Mouse (Mus musculus) neural tube, embryonic 14.5 days (tissue): ENCODE measurements around the gene Aif1. TPM values are rescaled to one million over a fixed set of nuclear protein-coding genes. Genes with fewer than 3 reads are reported as not detected.
A peak's percentile ranks its signal among the peaks of the same experiment; 100 is the strongest.
"Not testable (repeated sequence)": the region's sequence is repeated elsewhere in the genome, so short reads cannot be mapped to it uniquely, and the experiment has no call there.

Source experiments
- ATAC-seq: fragments of 200-750 bp; cut with Nextera tagmentation; 2 replicates; pipeline ENCODE4 v1.8.0; 2017; ENCODE audit warnings: low read depth, mild to moderate bottlenecking, moderate TSS enrichment, moderate library complexity
- H3K27ac ChIP-seq: fragments of 300-500 bp; sonication (generic); 2 replicates; pipeline ENCODE4 v1.5.1; 2014; ENCODE audit warnings: low read depth, mild to moderate bottlenecking, control low read depth, low read length, moderate library complexity, mixed read lengths
- H3K27me3 ChIP-seq: fragments of 300-500 bp; sonication (generic); 2 replicates; pipeline ENCODE4 v1.6.1; 2014; ENCODE audit warnings: low read length; ENCODE audit not compliant: control insufficient read depth, insufficient read depth
- H3K36me3 ChIP-seq: fragments of 300-500 bp; sonication (generic); 2 replicates; pipeline ENCODE4 v1.6.1; 2014; ENCODE audit warnings: low read length, mixed read lengths; ENCODE audit not compliant: control insufficient read depth, insufficient read depth
- H3K4me1 ChIP-seq: fragments of 300-500 bp; sonication (generic); 2 replicates; pipeline ENCODE4 v1.6.1; 2014; ENCODE audit warnings: low read length; ENCODE audit not compliant: control insufficient read depth, insufficient read depth
- H3K4me2 ChIP-seq: fragments of 300-500 bp; sonication (generic); 2 replicates; pipeline ENCODE4 v1.6.1; 2014; ENCODE audit warnings: mild to moderate bottlenecking, low read depth, low read length, control low read depth
- H3K4me3 ChIP-seq: fragments of 300-500 bp; sonication (generic); 2 replicates; pipeline ENCODE4 v1.5.1; 2014; ENCODE audit warnings: low read depth, low read length, control low read depth, mixed read lengths
- H3K9ac ChIP-seq: fragments of 300-500 bp; sonication (generic); replicated peaks from 2 replicates; pipeline ENCODE4 v1.6.1; 2014; ENCODE audit warnings: low read depth, mild to moderate bottlenecking, control low read depth, low read length, mixed read lengths
- H3K9me3 ChIP-seq: fragments of 300-500 bp; sonication (generic); 2 replicates; pipeline ENCODE4 v1.6.1; 2016; ENCODE audit warnings: low read length; ENCODE audit not compliant: control insufficient read depth
- WGBS: fragments of 180-500 bp; shearing (Covaris S2); extraction: QIAGEN DNeasy Blood & Tissue Kit; methylation state at CpG from one replicate; pipeline ENCODE4 v1.1.7; 2014; 5-methylcytosine and 5-hydroxymethylcytosine counted together
- polyA plus RNA-seq: library from polyadenylated mRNA; unstranded; fragments of >200 nt; fragmentation: Nextera tagmentation; extraction: Ambion mirVana; gene quantifications from 2 replicates; pipeline ENCODE4 v1.2.1, GENCODE M21; 2014

The Aif1 gene
- polyA plus RNA-seq, 1 experiment from 2014 or later, result 6.7 TPM

DNA sequence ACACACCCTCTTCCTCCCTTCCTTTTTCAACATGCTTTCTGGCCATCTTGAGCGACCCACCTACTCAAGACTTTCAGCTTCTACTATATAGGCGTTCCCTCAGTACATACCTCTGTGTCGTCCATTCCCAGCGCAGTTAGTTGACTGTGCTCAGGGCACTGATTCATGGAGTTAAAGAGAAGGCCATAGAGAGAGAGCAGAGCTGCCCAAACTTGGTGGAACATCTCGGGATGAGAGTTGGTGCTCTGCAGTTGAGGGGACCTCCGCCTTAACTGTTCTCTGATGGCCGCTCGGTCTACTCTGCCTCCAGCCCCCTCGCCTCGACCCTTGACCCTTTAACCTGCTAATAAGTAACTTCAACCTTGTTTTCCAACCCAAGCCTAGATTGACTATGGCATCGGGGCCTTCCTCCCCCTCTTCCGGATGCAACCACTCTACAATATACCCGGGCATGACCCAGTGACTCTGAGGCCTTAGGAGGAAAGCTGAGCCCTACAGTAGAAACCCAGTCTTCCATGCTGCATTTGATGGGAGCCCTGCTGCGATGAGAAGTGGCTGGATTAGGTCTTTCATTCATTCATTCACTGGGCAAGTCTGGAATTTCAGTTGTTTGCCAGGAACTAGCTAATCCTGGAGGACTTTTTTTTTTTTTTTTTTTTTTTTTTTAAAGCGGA is 44.2 kb downstream of the Aif1 start, which contains the start of gene Apom:
Gene Apom (minus strand): TSS at position 551 of the 674 bp plus-strand sequence.
- no peaks in the 10 kb centered on the region for H3K9me3 ChIP-seq
- WGBS, result 84% methylated on average over 15 of the region's 15 CpGs
- no peak within 1 kb of the TSS for H3K27ac ChIP-seq
- H3K4me3 ChIP-seq, result no peak within 1 kb of the TSS
- peaks cover 3% of the 10 kb centered on the region; the same call in 1 of the 2 replicates for H3K36me3 ChIP-seq
- no peaks in the 10 kb centered on the region for H3K27me3 ChIP-seq
- no peak for ATAC-seq
- no peak within 1 kb of the TSS for H3K4me2 ChIP-seq
- peaks cover 17% of the 10 kb centered on the region for H3K4me1 ChIP-seq
- H3K9ac ChIP-seq, result no peak within 1 kb of the TSS

DNA sequence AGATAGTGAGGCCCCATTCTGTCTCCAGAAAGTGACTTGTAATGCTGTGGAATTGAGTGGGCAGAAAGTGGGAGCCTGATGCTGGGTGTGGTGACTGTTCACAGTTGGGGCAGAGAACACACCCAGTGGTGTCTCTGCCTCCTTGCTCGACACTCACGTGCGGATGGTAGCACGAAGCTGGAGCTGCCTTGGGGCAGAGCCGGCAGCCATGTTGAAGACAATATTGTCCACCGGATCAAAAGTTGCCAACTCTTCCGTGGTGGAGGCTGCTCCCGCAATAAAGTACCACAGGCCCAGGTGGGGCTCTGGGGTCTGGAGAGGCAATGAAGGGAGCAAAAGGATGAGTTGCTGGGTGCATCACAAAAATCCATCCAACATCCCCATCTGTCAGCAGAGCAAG is 44.8 kb downstream of the Aif1 start:
- Histone ChIP-seq H3K9ac (no peak overlapping the region), H3K4me2 (no peak overlapping the region), H3K9me3 (no peaks in the 10 kb centered on the region), H3K36me3 (peaks cover 3% of the 10 kb centered on the region; the same call in 1 of the 2 replicates), H3K27me3 (no peaks in the 10 kb centered on the region), H3K27ac (no peak overlapping the region), H3K4me3 (no peak overlapping the region), H3K4me1 (peaks cover 12% of the 10 kb centered on the region)
- WGBS, result 92% methylated on average over 8 of the region's 8 CpGs
- no peak for ATAC-seq

GRCm38 (mm10) chr17:35128996-35129395 is 46.9 kb downstream of the Aif1 start:
- H3K27me3 ChIP-seq, result no peaks in the 10 kb centered on the region
- H3K4me3 ChIP-seq, result no peak overlapping the region
- H3K9me3 ChIP-seq, result no peaks in the 10 kb centered on the region
- H3K27ac ChIP-seq, result no peak overlapping the region
- H3K4me2 ChIP-seq, result no peak overlapping the region
- no peak overlapping the region for H3K9ac ChIP-seq
- WGBS, result 75% methylated on average over 11 of the region's 11 CpGs
- no peak for ATAC-seq
- peaks cover 3% of the 10 kb centered on the region; the same call in 1 of the 2 replicates for H3K36me3 ChIP-seq
- peaks cover 15% of the 10 kb centered on the region for H3K4me1 ChIP-seq

DNA sequence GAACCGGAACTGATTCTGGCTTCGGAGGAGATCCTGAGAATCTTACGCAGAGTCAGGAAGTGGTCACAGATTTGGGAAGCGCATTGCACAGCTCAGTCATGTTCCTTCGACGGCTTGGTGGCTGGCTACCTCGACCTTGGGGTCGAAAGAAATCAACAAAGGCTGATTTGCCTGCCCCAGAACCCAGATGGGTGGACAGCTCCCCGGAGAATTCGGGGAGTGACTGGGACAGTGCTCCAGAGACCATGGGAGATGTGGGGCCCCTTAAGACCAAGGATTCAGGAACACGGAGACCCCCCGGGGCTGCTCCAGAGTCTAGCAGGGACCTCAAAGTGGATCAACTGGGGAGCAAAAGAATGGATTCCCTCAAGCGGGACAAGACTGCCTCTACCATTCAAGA is 48.9 kb downstream of the Aif1 start:
- H3K36me3 ChIP-seq, result peaks cover 5% of the 10 kb centered on the region
- no peak for ATAC-seq
- no peaks in the 10 kb centered on the region for H3K9me3 ChIP-seq
- no peak overlapping the region for H3K27ac ChIP-seq
- H3K4me1 ChIP-seq, result peaks cover 15% of the 10 kb centered on the region
- whole genome bisulfite sequencing, result 75% methylated on average over 13 of the region's 13 CpGs
- peak overlapping the region; percentile 63 for H3K4me3 ChIP-seq
- H3K9ac ChIP-seq, result no peak overlapping the region; the same call in 1 of the 2 replicates
- no peaks in the 10 kb centered on the region for H3K27me3 ChIP-seq
- H3K4me2 ChIP-seq, result peak overlapping the region; percentile 51

GRCm38 (mm10) chr17:35126206-35126611 is 49.7 kb downstream of the Aif1 start, which contains the start of gene D17H6S53E:
D17H6S53E (plus strand) TSS chr17:35126373.
- Histone ChIP-seq H3K4me3 (peak within 1 kb of the TSS; percentile 63), H3K4me1 (peaks cover 15% of the 10 kb centered on the region), H3K27ac (peak within 1 kb of the TSS; percentile 77; the same call in 1 of the 2 replicates), H3K27me3 (no peaks in the 10 kb centered on the region), H3K36me3 (peaks cover 5% of the 10 kb centered on the region), H3K9me3 (no peaks in the 10 kb centered on the region), H3K4me2 (peak within 1 kb of the TSS; percentile 51), H3K9ac (peak within 1 kb of the TSS; percentile 78)
- WGBS, result under 1% methylated on average over 36 of the region's 36 CpGs
- ATAC-seq, result peak; percentile 29; the same call in 1 of the 2 replicates

- Histone ChIP-seq H3K27ac (no peak overlapping the region), H3K36me3 (peaks cover 5% of the 10 kb centered on the region), H3K9ac (peak overlapping the region; percentile 78), H3K4me2 (peak overlapping the region; percentile 51), H3K4me1 (peaks cover 15% of the 10 kb centered on the region), H3K9me3 (no peaks in the 10 kb centered on the region), H3K27me3 (no peaks in the 10 kb centered on the region), H3K4me3 (peak overlapping the region; percentile 63)
- WGBS, result 42% methylated on average over 6 of the region's 6 CpGs
- no peak for ATAC-seq
These were observed 50.3 kb downstream of the Aif1 start for GRCm38 (mm10) chr17:35125578-35125977.

- 91% methylated on average over 1 of the region's 1 CpGs for WGBS
- no peak overlapping the region for H3K9ac ChIP-seq
These were observed 50.8 kb downstream of the Aif1 start for GRCm38 (mm10) chr17:35125081-35125480.

GRCm38 (mm10) chr17:35124261-35124896 is 51.5 kb downstream of the Aif1 start:
- WGBS, result 91% methylated on average over 12 of the region's 12 CpGs
- H3K9me3 ChIP-seq, H3K27me3 ChIP-seq, H3K36me3 ChIP-seq, H3K9ac ChIP-seq, ATAC-seq, H3K4me3 ChIP-seq, H3K4me2 ChIP-seq, H3K27ac ChIP-seq: not testable (repeated sequence)
- H3K4me1 ChIP-seq, result peaks cover 22% of the 10 kb centered on the region

More at GRCm38 (mm10) chr17:35125081-35125480, 50.8 kb downstream of the Aif1 start:
- ATAC-seq, result no peak
- Histone ChIP-seq H3K4me1 (peaks cover 20% of the 10 kb centered on the region), H3K27ac (no peak overlapping the region), H3K36me3 (peaks cover 5% of the 10 kb centered on the region), H3K4me2 (no peak overlapping the region), H3K9me3 (no peaks in the 10 kb centered on the region), H3K4me3 (no peak overlapping the region), H3K27me3 (no peaks in the 10 kb centered on the region)

DNA sequence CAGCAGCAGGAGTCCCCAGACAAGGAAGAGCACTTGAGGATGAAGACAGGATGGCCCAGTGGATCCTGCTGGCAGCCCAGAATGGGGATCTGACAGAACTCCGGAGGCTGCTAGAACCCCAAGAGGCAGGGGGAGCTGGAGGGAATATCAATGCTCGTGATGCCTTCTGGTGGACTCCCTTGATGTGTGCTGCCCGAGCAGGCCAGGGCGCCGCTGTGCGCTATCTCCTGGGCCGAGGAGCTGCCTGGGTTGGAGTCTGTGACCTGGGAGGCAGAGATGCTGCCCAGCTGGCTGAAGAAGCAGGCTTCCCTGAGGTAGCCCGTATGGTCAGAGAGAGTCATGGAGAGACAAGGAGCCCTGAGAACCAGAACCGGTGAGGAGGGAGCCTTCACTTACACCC is 52.6 kb downstream of the Aif1 start:
- WGBS, result 93% methylated on average over 9 of the region's 9 CpGs
- not testable (repeated sequence) for H3K27ac ChIP-seq, H3K9ac ChIP-seq, H3K9me3 ChIP-seq, H3K4me2 ChIP-seq, H3K4me3 ChIP-seq, ATAC-seq, H3K27me3 ChIP-seq
- peaks cover 22% of the 10 kb centered on the region for H3K4me1 ChIP-seq
- peaks cover 10% of the 10 kb centered on the region for H3K36me3 ChIP-seq
